Mouse (Mus musculus) testis, postnatal 14 days (tissue): ENCODE measurements at regions not wholly inside any gene's neighbourhood (a gene's known extent, or its start where the extent isn't known, plus 50 kb on each side); places are given as distances from the start of the nearest gene placed in this dataset.
"Not testable (repeated sequence)": the region's sequence is repeated elsewhere in the genome, so short reads cannot be mapped to it uniquely, and the experiment has no call there.

Experiments used
- DNase-seq: peaks from one replicate; pipeline ENCODE4 v3.0.0; 2021; ENCODE audit warnings: low spot score

DNA sequence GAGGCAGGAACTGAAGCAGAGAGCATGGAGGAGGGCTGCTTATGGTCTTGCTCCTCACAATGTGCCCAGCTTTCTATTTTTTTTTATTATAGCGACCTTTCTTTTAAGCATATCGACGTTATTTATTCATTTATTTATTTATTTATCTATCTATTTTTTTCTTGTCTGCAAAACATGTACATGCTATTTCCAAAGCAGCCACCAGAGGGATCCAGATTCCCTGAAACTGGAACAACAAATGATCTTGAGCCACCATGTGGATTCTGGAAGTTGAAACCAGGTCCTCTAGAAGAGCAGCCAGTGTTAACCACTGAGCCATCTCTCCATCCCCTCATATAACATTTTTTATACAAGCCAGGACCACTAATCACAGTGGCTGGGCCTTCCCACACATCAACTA lies 338.1 kb downstream of the Gm21863 start:
- DNase-seq = not testable (repeated sequence)

DNA sequence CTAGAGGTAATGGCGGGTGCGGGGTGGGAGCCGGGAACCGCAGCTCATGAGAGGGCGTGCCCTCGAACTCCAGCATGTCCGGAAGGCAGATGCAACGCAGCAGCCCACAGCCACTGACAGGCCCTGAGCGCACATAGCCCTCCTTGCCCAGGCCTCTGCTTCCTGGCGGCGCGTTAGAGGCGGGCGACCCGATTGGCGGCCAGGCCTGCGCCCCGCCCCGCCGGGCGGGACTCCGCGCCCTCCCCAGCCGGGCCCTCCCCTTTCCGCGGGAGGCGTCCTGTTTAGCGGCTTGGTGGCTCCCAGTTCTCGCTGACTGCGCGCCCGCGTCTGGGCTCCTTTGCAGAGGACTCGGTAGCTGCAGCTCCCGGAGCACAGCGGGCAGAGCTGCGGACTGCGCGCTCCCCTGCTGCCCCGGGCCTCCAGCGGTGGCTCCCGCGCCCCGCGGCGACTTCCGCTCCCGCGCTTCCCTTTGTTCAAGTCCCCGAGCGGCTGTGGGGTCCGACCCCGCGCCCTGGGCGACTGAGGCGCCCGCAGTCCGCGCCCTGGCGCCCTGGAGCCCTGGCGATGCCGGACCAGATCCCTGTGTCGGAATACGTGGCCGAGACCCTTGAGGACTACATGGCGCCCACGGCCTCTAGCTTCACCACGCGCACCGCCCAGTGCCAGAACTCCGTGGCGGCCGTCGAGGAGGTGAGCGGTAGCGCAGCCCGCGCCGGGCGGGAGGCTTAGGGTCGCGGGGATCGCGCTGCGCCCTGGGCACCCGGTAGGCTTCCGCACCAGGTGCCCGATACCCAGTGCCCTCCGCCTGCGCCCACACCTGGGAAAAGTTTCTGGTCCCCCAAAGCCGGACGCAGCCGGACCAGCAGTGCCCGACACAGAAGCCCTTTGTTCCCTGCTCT lies 357.9 kb downstream of the Gm21863 start:
- DNase-seq = peak; percentile 67
